Mouse (Mus musculus): ENCODE results near the gene C1qtnf4. TPM values are rescaled to one million over a fixed set of nuclear protein-coding genes. Genes with fewer than 3 reads are reported as not detected.

The C1qtnf4 gene
- polyA plus RNA-seq, 1 experiment from 2014 or later: 22.5 TPM

- Histone ChIP-seq H3K4me1 (ENCODE audit: control insufficient read depth, insufficient read depth, low read length) (no peaks in the 10 kb centered on the region), H3K4me2 (ENCODE audit: low read depth) (no peak overlapping the region), H3K27me3 (ENCODE audit: control insufficient read depth, insufficient read depth, low read length) (no peaks in the 10 kb centered on the region), H3K36me3 (ENCODE audit: control insufficient read depth, insufficient read depth, low read length) (no peaks in the 10 kb centered on the region), H3K4me3 (ENCODE audit: low read depth, low read length) (no peak overlapping the region), H3K9ac (ENCODE audit: low read length) (no peak overlapping the region), H3K9me3 (ENCODE audit: control insufficient read depth, low read length) (no peaks in the 10 kb centered on the region), H3K27ac (ENCODE audit: low read depth, low read length) (no peak overlapping the region)
- ATAC-seq (ENCODE audit: insufficient read depth, low FRiP score, low TSS enrichment) (no peak), DNase-seq (ENCODE audit: low spot score) (no peak)
- 70% methylated on average over 8 of the region's 8 CpGs for WGBS
Observed at GRCm38 (mm10) chr2:90931829-90932228, 46.2 kb downstream of the C1qtnf4 start.

DNA sequence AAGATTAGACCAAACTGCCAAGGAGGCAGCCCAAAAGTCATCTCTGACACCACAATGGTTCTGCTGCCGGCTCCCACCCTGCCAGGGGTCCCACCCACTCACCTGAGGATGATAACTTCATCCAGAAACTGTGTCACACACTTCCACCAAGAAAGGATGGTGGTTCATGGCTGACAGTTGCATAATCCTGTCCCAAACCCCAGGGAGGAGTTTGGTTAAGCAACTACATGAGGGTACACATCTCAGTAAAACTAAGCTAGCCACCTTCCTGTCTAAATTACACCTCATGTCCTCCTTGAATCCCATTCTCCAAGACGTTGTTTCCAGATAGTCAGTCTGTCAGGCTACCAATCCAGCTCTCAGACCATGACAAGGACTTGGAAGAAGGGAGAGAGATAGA is 46.6 kb downstream of the C1qtnf4 start:
- Histone ChIP-seq H3K9me3 (ENCODE audit: control insufficient read depth, low read length) (no peaks in the 10 kb centered on the region), H3K9ac (ENCODE audit: low read length) (no peak overlapping the region), H3K4me1 (ENCODE audit: control insufficient read depth, insufficient read depth, low read length) (no peaks in the 10 kb centered on the region), H3K4me3 (ENCODE audit: low read depth, low read length) (no peak overlapping the region), H3K27me3 (ENCODE audit: control insufficient read depth, insufficient read depth, low read length) (no peaks in the 10 kb centered on the region), H3K36me3 (ENCODE audit: control insufficient read depth, insufficient read depth, low read length) (no peaks in the 10 kb centered on the region), H3K4me2 (ENCODE audit: low read depth) (no peak overlapping the region), H3K27ac (ENCODE audit: low read depth, low read length) (no peak overlapping the region)
- ATAC-seq (ENCODE audit: insufficient read depth, low FRiP score, low TSS enrichment) (no peak), DNase-seq (ENCODE audit: low spot score) (no peak)
- WGBS: 63% methylated on average over 2 of the region's 2 CpGs

- Histone ChIP-seq H3K36me3 (ENCODE audit: control insufficient read depth, insufficient read depth, low read length) (no peaks in the 10 kb centered on the region), H3K4me3 (ENCODE audit: low read depth, low read length) (no peak overlapping the region), H3K4me1 (ENCODE audit: control insufficient read depth, insufficient read depth, low read length) (peaks cover 18% of the 10 kb centered on the region), H3K9ac (ENCODE audit: low read length) (no peak overlapping the region), H3K27me3 (ENCODE audit: control insufficient read depth, insufficient read depth, low read length) (no peaks in the 10 kb centered on the region), H3K4me2 (ENCODE audit: low read depth) (no peak overlapping the region), H3K27ac (ENCODE audit: low read depth, low read length) (no peak overlapping the region), H3K9me3 (ENCODE audit: control insufficient read depth, low read length) (no peaks in the 10 kb centered on the region)
- 66% methylated on average over 3 of the region's 3 CpGs for WGBS
- no peak for ATAC-seq (ENCODE audit: insufficient read depth, low FRiP score, low TSS enrichment)
- DNase-seq (ENCODE audit: low spot score): no peak
Observed at GRCm38 (mm10) chr2:90938362-90938761, 52.7 kb downstream of the C1qtnf4 start.

DNA sequence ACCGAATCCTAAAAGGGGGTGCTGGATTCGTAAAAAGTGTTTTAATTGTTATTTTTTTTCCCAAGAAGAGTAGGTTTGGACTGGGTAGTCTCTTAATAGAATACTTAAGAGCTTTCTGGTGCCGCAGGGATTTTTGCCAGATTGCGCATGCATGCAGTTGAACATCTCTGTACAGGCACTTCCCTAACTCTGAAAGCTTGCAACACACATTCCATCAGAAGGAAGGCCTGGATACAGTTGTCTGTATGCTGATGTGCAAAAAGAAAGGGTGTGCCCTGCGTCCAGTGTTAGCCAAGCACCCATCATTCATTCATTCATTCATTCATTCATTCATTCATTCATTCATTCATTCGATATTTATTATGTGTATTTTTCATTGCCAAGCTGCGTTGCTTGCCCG is 54.1 kb downstream of the C1qtnf4 start:
- Histone ChIP-seq H3K36me3 (ENCODE audit: control insufficient read depth, insufficient read depth, low read length) (no peaks in the 10 kb centered on the region), H3K27ac (ENCODE audit: low read depth, low read length) (peak overlapping the region; percentile 91), H3K27me3 (ENCODE audit: control insufficient read depth, insufficient read depth, low read length) (no peaks in the 10 kb centered on the region), H3K4me1 (ENCODE audit: control insufficient read depth, insufficient read depth, low read length) (peaks cover 18% of the 10 kb centered on the region), H3K9ac (ENCODE audit: low read length) (peak overlapping the region; percentile 93), H3K4me2 (ENCODE audit: low read depth) (peak overlapping the region; percentile 77), H3K4me3 (ENCODE audit: low read depth, low read length) (peak overlapping the region; percentile 99), H3K9me3 (ENCODE audit: control insufficient read depth, low read length) (no peaks in the 10 kb centered on the region)
- ATAC-seq (ENCODE audit: insufficient read depth, low FRiP score, low TSS enrichment) (peak; percentile 20), DNase-seq (ENCODE audit: low spot score) (no peak)
- 55% methylated on average over 8 of the region's 8 CpGs for WGBS

Other genes starting within 250 kb of the C1qtnf4 start
- gene Nup160, start 208.6 kb upstream of the C1qtnf4 start, polyA plus RNA-seq (2014; fragmentation: Nextera tagmentation; extraction: Ambion mirVana): 61.0 and 64.0 TPM in 2 replicates
- gene Fnbp4, start 140.5 kb upstream of the C1qtnf4 start, polyA plus RNA-seq (2014; fragmentation: Nextera tagmentation; extraction: Ambion mirVana): 104 and 105 TPM in 2 replicates
- 0.37 and 0.64 TPM in 2 replicates for gene Agbl2, start 103.1 kb upstream of the C1qtnf4 start, polyA plus RNA-seq (2014; fragmentation: Nextera tagmentation; extraction: Ambion mirVana)
- 288 and 291 TPM in 2 replicates for gene Mtch2, start 38.7 kb upstream of the C1qtnf4 start, polyA plus RNA-seq (2014; fragmentation: Nextera tagmentation; extraction: Ambion mirVana)
- gene Kbtbd4, start 18.9 kb downstream of the C1qtnf4 start, polyA plus RNA-seq (2014; fragmentation: Nextera tagmentation; extraction: Ambion mirVana): 48.2 and 49.5 TPM in 2 replicates
- gene Ndufs3, start 19.0 kb downstream of the C1qtnf4 start, polyA plus RNA-seq (2014; fragmentation: Nextera tagmentation; extraction: Ambion mirVana): 187 and 191 TPM in 2 replicates
- gene Celf1, start 54.5 kb downstream of the C1qtnf4 start, polyA plus RNA-seq (2014; fragmentation: Nextera tagmentation; extraction: Ambion mirVana): 98.7 and 109 TPM in 2 replicates
- 3.7 and 5.5 TPM in 2 replicates for gene Rapsn, start 149.8 kb downstream of the C1qtnf4 start, polyA plus RNA-seq (2014; fragmentation: Nextera tagmentation; extraction: Ambion mirVana)
- gene Psmc3, start 168.1 kb downstream of the C1qtnf4 start, polyA plus RNA-seq (2014; fragmentation: Nextera tagmentation; extraction: Ambion mirVana): 387 and 389 TPM in 2 replicates
- gene Slc39a13, start 184.6 kb downstream of the C1qtnf4 start, polyA plus RNA-seq (2014; fragmentation: Nextera tagmentation; extraction: Ambion mirVana): 21.9 and 27.6 TPM in 2 replicates
- 2.8 and 4.2 TPM in 2 replicates for gene Spi1, start 196.5 kb downstream of the C1qtnf4 start, polyA plus RNA-seq (2014; fragmentation: Nextera tagmentation; extraction: Ambion mirVana)
- gene Mybpc3, start 232.3 kb downstream of the C1qtnf4 start, polyA plus RNA-seq (2014; fragmentation: Nextera tagmentation; extraction: Ambion mirVana): 0.11 and 0.49 TPM in 2 replicates